Mouse (Mus musculus) intestine, postnatal 0 days (tissue): ENCODE results near the gene Pacsin1. TPM values are rescaled to one million over a fixed set of nuclear protein-coding genes. Genes with fewer than 3 reads are reported as not detected.

Experiments
- ATAC-seq: fragments of 200-750 bp; cut with Nextera tagmentation; 2 replicates; pipeline ENCODE4 v1.8.0; 2017; ENCODE audit warnings: mild to moderate bottlenecking, moderate TSS enrichment, moderate library complexity
- H3K27ac ChIP-seq: fragments of 300-500 bp; sonication (generic); 2 replicates; pipeline ENCODE4 v1.5.1; 2014; ENCODE audit warnings: mild to moderate bottlenecking, low read depth, low read length, moderate library complexity
- H3K27me3 ChIP-seq: fragments of 300-500 bp; sonication (generic); replicated peaks from 2 replicates; pipeline ENCODE4 v1.6.1; 2014; ENCODE audit warnings: low read length, mixed read lengths; ENCODE audit not compliant: control insufficient read depth, insufficient read depth
- H3K36me3 ChIP-seq: fragments of 300-500 bp; sonication (generic); 2 replicates; pipeline ENCODE4 v1.6.1; 2014; ENCODE audit warnings: mild to moderate bottlenecking, moderate library complexity; ENCODE audit not compliant: control insufficient read depth, insufficient read depth
- H3K4me1 ChIP-seq: fragments of 300-500 bp; sonication (generic); replicated peaks from 2 replicates; pipeline ENCODE4 v1.6.1; 2014; ENCODE audit warnings: antibody characterized with exemption, low read length, mixed read lengths; ENCODE audit not compliant: control insufficient read depth, insufficient read depth
- H3K4me2 ChIP-seq: fragments of 300-500 bp; sonication (generic); replicated peaks from 2 replicates; pipeline ENCODE4 v1.6.1; 2014; ENCODE audit warnings: low read depth, mild to moderate bottlenecking, moderate library complexity
- H3K4me3 ChIP-seq: fragments of 300-500 bp; sonication (generic); 2 replicates; pipeline ENCODE4 v1.5.1; 2014; ENCODE audit warnings: low read depth, low read length
- H3K9ac ChIP-seq: fragments of 300-500 bp; sonication (generic); 2 replicates; pipeline ENCODE4 v1.6.1; 2014; ENCODE audit warnings: mild to moderate bottlenecking, low read depth, low read length
- H3K9me3 ChIP-seq: fragments of 300-500 bp; sonication (generic); 2 replicates; pipeline ENCODE4 v1.6.1; 2016; ENCODE audit warnings: mixed run types; ENCODE audit not compliant: control insufficient read depth
- CTCF ChIP-seq: sonication (generic); IDR thresholded peaks from 2 replicates; pipeline ENCODE4 v1.5.1; 2016; ENCODE audit warnings: low read depth, mild to moderate bottlenecking, control low read depth, antibody characterized with exemption, moderate library complexity
- WGBS: fragments of 180-500 bp; shearing (Covaris S2); extraction: QIAGEN DNeasy Blood & Tissue Kit; methylation state at CpG from one replicate; pipeline ENCODE4 v1.1.7; 2014; 5-methylcytosine and 5-hydroxymethylcytosine counted together
- polyA plus RNA-seq: library from polyadenylated mRNA; unstranded; fragments of >200 nt; fragmentation: Nextera tagmentation; extraction: Ambion mirVana; gene quantifications from 2 replicates; pipeline ENCODE4 v1.2.1, GENCODE M21; 2015

The Pacsin1 gene
- polyA plus RNA-seq, 1 experiment from 2014 or later, result 1.4 TPM

DNA sequence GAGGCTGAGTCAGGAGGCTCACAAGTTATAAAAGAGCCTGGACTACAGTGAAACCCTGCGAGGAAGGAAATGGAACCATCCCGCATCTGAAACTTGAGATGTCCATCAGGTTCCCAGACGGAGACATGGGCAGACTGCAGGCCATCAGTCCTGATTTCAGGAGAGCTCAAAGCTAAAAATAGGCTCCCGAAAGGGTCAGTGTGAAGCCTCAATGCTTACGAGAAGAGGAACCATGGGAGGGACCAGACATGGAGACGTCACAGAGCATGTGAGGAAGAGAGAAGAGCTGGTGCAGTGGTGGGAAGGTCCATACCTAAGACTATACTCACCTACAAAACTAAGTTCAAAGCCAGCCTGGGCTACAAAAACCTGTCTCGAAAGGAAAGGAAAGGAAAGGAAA lies 39.9 kb upstream of the Pacsin1 start:
- Histone ChIP-seq H3K9ac (no peak overlapping the region), H3K4me1 (no peaks in the 10 kb centered on the region), H3K9me3 (no peaks in the 10 kb centered on the region), H3K27me3 (no peaks in the 10 kb centered on the region), H3K36me3 (no peaks in the 10 kb centered on the region), H3K27ac (no peak overlapping the region), H3K4me2 (no peak overlapping the region), H3K4me3 (no peak overlapping the region)
- no peak for TF ChIP-seq CTCF
- no peak for ATAC-seq
- WGBS, result 72% methylated on average over 7 of the region's 7 CpGs

DNA sequence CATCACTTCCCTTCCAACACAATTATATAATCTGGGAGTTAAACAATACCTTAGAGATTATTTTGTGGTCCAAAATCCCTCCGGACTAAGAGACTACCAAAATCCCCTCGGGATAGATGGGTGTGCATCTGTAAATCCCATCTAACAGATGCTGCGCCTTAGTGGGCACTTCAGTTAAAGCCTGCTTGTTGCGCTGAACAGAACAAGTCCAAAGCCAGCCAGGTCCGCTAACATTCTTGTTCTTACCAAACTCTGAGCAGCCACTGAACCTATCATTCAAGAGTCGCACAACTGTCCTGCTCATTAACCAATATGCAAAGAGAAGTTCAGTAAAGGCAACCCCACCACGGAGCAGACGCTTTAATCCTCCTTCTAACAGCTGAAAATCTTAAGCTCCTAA lies 34.1 kb upstream of the Pacsin1 start:
- 0 out of 2 replicates have a peak overlapping the region, but pooled peaks have one; percentile 87 for H3K4me3 ChIP-seq
- peak overlapping the region; percentile 76 for H3K4me2 ChIP-seq
- no peak for TF ChIP-seq CTCF
- no peak for ATAC-seq
- no peaks in the 10 kb centered on the region for H3K36me3 ChIP-seq
- no peaks in the 10 kb centered on the region for H3K27me3 ChIP-seq
- no peak overlapping the region for H3K27ac ChIP-seq
- 0 out of 2 replicates have a peak, but pooled peaks cover 5% of the 10 kb centered on the region for H3K4me1 ChIP-seq
- 55% methylated on average over 8 of the region's 8 CpGs for WGBS
- H3K9ac ChIP-seq, result no peak overlapping the region
- no peaks in the 10 kb centered on the region for H3K9me3 ChIP-seq

DNA sequence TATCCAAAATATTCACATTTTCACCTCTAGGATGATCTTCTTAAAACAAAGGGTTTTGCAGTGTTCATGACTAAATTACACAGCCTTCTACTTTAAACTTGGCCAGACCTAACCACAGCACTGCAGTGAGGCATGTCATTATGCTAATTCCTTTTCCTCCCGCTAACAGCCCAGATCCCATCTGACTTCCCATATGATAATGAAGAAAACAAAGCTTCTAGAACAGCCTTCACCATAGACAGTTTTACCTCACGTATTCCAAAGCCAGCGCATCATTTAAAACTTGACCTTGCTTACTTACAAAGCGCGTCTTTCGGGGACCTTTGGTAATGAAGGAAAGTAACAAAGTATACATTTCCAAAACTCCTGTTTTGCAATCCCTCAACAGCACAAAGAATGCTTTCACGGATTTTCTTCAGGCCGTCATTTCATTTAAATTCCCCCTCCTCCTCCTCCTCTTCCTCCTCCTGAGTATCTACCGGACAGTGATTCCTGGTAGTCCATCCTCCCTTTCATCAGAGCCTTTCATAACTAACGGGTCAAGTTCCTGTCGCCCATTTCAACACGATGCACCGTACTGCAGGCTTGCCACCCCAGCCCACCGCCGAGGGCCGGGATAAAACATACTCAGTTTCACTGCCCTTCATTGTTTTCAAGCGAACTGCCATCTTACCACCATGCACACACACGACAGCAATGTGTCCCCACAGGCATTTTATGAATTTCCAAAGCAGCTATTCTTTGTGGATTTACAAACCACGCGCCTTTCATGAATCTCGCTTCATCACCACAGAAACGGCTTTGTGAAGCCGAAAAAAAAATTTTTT lies 33.4 kb upstream of the Pacsin1 start:
- H3K4me1 ChIP-seq, result 0 out of 2 replicates have a peak, but pooled peaks cover 5% of the 10 kb centered on the region
- peak overlapping the region; percentile 94 for H3K9ac ChIP-seq
- ATAC-seq, result no peak
- peak overlapping the region; percentile 76 for H3K4me2 ChIP-seq
- H3K9me3 ChIP-seq, result no peaks in the 10 kb centered on the region
- WGBS, result 2% methylated on average over 23 of the region's 23 CpGs
- H3K27ac ChIP-seq, result no peak overlapping the region
- H3K36me3 ChIP-seq, result no peaks in the 10 kb centered on the region
- H3K27me3 ChIP-seq, result no peaks in the 10 kb centered on the region
- H3K4me3 ChIP-seq, result peak overlapping the region; percentile 87
- TF ChIP-seq CTCF, result no peak

DNA sequence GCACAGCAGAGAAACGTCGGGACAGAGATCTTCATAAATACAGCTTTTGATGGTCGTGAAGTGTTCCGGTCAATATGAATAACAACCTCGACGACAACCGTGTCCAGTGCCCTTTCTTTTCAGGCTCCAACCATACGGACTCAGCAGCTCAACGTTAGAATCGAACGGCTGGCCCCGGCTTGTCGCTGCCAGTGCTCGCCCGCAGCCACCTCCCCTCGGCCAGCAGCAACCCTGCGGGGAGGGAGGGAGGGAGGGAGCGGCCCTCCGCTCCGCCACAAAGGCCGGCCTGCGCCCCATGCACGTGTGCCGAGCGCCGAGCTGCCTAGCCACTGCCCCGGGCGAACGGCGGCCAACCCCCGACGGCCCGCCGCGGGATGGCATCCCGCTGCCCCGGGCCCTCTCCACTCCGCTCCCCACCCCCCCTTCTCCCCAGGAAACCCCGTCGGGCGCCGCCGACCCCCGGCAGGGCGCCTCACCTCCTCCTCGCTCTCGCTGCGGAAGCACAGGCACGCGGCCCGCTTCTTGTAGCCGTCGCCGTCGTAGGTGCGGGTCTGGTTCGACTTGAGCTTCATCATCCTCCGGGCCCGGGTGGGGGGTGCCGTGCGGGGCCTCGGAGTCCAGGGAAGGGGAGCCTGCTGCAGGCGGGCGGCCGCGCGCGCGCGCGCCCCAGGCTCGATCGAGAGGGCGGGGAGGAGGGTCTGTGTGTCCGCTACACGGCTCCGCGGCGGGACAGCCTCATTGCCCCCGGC lies 32.5 kb upstream of the Pacsin1 start:
- ATAC-seq, result peak; percentile 62

DNA sequence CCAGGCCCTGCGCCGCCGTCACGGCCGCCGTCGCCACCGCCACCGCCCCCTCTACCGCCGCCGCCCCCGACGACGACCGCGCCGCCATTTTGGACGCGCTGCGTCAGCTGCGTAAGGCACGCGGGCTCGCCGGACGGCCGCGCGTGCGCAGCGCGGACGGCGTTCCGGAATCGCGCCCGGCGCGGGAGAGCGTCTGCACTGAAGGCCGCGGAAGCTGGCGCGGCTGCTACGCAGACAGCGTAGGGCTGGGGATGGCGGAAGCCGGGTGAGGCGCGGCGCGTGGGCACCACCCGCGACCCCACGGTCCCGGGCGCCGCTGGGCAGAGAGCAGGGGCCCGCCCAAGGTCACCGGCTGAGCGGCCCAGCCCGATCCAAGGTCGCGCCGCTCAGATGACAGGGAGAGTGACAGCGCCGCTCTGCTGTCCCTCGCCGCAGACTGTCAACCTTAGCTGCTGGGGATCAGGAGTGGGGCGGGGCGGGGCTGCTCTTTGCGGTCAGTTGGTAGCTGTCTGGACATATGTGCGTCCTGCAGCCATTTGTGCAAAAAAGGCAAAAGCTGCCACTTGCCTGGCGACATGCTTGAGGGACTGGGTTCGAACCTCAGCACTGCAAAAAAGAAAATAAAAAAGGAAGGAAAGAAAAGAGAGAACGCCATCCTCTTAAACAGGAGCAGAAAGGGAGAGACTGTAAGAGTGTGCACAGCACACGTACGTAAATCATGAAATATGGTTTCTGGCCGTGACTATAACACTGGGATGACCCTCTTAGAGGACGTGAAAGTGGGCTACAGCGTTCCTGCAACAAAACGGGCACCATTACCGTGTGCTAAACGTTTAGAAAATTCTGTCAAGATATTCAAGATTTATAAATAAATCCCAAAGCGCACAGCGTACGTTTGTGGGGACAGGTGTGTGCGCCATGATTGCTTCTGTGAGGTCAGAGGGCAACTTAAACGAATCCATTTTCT lies 31.7 kb upstream of the Pacsin1 start, which contains the start of gene Nudt3:
Gene Nudt3 (minus strand): TSS at position 136 of the 967 bp plus-strand sequence.
- Histone ChIP-seq H3K36me3 (no peaks in the 10 kb centered on the region), H3K9me3 (no peaks in the 10 kb centered on the region), H3K4me3 (peak within 1 kb of the TSS; percentile 87), H3K27ac (peak within 1 kb of the TSS; percentile 85), H3K9ac (peak within 1 kb of the TSS; percentile 94), H3K4me1 (0 out of 2 replicates have a peak, but pooled peaks cover 5% of the 10 kb centered on the region), H3K27me3 (no peaks in the 10 kb centered on the region), H3K4me2 (peak within 1 kb of the TSS; percentile 76)
- TF ChIP-seq CTCF, result peak; percentile 26
- WGBS, result 8% methylated on average over 65 of the region's 91 CpGs
- peak; percentile 86 for ATAC-seq

More for the DNA sequence above, 32.5 kb upstream of the Pacsin1 start:
- H3K36me3 ChIP-seq, result no peaks in the 10 kb centered on the region
- no peaks in the 10 kb centered on the region for H3K9me3 ChIP-seq
- H3K4me3 ChIP-seq, result peak overlapping the region; percentile 87
- peak overlapping the region; percentile 76 for H3K4me2 ChIP-seq
- under 1% methylated on average over 68 of the region's 80 CpGs for WGBS
- H3K27me3 ChIP-seq, result no peaks in the 10 kb centered on the region
- H3K27ac ChIP-seq, result peak overlapping the region; percentile 85
- H3K4me1 ChIP-seq, result 0 out of 2 replicates have a peak, but pooled peaks cover 5% of the 10 kb centered on the region
- H3K9ac ChIP-seq, result peak overlapping the region; percentile 94
- no peak for TF ChIP-seq CTCF
